Mouse (Mus musculus): ENCODE results near the gene 4933427I04Rik.

4933427I04Rik gene

DNA sequence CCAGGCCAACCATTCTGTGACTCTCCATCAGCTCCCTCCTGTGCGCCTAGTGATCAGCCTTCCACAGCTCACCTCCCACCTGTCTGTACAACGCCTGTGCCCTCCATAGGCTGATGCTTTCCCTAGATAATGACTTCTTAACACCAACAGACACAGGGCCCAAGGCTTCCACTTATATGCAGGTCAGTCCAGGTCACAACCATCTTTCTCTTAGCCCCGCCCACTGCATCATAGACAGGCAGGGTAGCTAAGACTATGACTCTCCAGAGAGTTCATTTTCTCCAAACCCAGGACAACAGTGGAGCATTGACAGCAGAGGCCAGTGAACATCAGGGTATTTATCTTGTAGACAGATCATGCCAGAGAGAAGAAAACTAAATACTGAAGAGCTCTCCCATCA lies at the start of gene 4933427I04Rik:
4933427I04Rik (plus strand) TSS at position 301 of the 400 bp plus-strand sequence.
- no peak for DNase-seq (ENCODE audit: low spot score)

DNA sequence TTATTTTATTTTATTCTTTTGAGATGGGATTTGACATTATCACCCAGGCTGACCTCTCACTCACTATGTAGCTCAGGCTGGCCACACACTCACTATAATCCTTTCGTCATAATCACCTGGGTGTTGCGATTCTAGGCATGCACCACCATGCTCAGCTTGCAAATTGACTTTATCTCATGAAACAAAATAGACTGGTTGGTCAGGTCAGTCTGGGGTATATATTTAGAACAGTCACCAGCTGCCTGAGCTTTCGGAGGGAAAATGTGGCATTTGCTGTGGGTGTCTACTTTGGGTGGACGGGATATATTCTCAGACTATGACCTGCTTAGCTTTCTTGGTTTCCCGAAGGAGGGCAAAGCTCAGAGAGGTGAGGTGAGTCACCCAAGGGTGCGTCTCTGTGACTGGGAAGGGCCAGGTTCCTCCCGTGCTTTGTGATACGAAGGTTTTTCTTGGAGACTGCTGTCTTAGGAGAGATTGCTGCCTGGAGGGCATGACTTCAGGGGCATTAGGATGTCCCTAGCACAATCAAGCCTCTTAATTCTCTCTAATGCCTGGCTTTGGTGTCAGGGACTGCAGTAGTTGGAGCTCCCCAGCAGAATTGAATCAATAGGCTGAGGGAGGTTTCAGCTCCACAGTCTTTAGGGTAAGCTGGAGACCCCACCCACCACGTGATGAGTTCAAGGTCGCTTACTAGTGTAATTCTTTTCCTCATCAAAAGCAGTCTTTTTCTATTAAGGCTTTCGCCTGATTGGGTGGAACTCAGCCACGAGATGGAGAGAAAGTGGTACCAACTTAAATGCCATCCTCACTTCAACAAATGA lies 48.8 kb upstream of the 4933427I04Rik start:
- DNase-seq (ENCODE audit: low spot score): no peak

DNA sequence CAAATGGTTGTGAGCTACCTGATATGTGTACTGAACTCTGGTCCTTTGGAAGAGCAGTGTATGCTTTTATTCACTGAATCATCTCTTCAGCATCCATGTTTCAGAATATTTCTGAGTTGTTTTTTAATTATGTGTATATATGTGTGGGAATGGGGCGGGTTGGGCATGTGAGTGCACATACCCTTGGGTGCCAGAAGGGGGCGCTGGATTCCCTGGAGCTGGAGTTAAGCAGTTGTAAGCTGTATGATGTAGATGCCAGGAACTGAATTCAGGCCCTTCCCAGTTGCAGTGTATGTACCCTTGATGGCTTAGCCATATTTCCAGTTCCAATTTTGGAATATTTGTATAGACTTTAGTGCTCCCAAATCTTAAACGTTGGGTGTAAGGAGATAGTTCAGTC lies 47.0 kb upstream of the 4933427I04Rik start:
- no peak for DNase-seq (ENCODE audit: low spot score)

DNA sequence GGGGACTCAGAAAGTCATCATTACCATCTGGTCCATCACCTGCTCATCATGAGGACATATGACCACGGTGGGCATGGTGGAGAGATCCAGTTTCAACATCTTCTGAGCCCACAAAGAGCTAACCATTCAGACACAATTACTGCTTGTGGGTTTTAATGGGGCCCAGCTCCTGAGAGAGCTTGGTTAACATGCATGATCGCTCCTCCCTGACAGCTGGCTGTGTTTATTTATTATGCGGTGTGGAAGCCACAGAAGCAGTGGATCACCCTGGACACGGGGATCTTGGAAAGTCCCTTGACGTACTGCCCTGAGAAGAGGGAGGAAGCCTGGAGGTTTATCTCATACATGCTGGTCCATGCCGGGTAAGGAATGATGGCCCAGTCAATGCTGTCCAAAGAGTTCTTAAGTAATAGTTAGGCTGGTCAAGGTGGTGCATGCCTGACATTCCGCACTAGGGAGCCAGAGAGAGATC lies 45.4 kb upstream of the 4933427I04Rik start:
- no peak for DNase-seq (ENCODE audit: low spot score)

DNA sequence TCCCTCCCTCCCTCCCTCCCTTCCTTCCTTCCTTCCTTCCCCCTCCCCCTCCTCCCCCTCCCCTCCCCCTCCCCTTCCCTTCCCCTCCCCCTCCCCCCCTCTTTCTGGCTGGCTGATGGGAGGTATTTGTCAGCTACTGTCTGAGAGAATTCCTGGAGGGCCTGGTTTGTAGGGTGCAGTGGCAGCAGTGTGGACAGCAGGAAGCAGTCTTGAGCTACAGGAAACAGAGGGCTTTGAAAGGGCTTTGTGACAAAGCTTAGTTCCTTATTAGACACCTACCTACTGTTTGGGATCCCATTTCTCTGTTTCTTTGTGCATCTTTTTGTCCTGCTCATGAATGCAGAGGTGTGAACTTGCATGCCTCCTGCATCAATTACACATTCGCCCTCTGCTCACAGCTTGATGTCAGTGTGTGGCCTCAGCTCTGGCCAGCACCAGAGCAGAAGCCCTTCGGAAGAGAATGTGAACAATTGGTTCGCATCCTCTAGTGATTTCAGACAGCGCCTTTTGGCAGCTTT lies 40.3 kb upstream of the 4933427I04Rik start:
- no peak for DNase-seq (ENCODE audit: low spot score)

DNA sequence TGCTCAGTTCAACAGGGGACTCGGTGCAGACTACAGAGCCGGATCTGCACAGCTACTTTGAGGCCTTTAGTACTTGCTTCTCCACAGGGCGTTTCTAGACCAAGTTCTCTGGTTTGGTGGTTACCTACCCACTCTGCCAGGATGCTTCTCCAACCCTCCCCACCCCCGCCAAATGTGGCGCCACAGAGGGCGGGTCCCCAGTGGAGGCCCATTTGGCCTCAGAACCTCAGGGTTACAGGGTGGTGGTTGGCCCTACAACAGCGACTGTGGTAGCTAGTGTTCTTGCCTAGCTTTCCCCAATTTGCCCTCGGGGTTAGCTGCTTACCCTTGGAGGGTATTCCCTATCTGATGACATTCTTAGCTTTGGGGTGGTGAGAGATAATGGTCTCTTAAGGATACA lies 17.4 kb upstream of the 4933427I04Rik start:
- no peak for DNase-seq (ENCODE audit: low spot score)

DNA sequence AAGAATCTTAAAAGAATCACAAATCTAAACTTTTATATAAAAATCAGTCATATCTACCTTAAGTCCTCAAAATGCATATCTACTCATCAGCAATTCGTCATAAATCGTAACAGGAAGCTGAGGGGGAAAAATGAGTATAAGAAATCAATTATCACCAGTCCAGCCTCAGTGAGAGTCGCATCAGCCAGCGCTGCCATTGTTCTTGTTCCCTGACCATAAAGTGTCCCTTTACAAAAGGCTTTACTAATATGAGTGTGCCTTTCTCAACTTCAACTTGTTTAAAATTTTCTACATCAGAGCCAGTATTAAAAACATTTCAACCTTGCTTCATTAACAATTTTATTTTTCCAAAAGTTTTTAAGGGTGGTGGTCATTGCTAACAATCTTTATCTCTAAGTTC lies 2.6 kb upstream of the 4933427I04Rik start:
- DNase-seq (ENCODE audit: low spot score): no peak

DNA sequence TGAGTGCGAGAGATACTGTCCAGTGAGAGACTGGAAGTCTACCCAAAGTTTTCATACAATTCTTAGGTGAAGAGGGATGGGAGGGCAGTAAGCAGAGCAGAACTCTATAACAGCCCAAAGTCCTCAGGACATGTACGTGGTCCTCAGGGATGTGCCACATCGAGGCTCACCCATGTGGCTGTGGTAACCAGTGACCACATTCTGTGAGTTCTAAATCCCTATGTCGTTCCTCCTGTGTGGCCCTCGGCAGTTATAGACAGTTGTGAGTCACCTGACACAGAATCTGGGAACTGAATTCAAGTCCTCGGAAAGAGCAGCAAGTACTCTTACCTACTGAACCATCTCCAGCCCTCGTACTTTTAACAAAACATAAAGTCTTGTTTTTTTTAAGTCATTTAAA lies 1.4 kb upstream of the 4933427I04Rik start:
- DNase-seq (ENCODE audit: low spot score): no peak

DNA sequence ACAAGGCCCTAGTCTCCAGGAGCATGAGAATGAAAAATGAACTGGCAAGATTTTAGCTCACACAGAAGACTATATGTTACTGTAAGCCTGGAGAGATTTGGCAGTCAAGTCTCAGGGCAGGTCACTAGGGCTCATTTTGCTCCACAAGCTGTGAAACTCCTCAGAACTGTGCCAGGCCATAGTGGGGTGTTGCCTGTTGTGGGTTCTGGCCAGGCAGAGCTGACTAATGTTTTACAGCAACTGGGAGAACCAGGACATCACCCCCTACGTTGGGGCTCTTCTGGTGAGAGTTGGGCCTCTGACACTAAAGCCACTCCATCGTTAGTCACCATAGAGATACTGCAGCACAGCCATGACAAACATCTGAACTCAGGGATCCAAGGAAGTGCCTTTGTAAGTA lies 324 bp downstream of the 4933427I04Rik start:
- no peak for DNase-seq (ENCODE audit: low spot score)

DNA sequence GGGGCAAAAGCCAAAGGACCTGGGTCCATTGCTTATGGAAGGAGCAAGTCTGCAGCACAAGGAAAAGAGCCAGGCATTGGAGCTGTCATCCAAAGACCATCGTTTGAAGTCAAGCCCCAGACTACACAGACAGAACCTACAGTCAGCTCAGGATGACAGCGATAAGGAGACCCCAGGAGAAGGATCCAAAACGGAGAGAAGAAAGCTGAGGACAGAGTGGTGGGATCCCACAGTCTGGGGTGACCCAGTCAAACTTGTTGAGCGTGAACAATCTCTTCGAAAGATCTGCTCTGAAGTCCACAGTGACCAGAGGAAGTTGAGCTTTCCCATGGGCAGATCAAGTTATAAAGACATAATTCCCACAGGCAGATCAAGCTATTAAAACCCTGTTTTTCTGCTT lies 1.1 kb downstream of the 4933427I04Rik start:
- DNase-seq (ENCODE audit: low spot score): no peak

DNA sequence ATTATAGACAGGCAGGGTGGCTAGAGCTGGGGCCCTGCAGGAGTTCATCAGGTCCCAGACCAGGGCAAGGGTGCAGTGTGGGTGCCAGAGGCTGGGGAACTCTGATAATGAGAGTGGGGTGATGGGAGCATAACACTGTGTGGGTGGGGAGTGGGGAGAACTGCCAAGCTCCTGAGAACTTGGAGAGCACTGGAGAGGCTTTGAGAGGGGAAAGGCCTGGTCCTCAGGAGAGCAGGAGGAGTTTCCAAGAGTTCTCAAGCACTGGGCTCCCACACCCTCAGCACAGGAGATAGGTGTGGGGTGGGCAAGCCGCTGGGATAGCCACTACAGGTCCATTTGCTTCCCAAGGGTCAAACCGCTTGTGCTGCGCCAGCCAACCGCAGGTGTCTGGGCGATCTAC lies 34.2 kb downstream of the 4933427I04Rik start:
- no peak for DNase-seq (ENCODE audit: low spot score)

DNA sequence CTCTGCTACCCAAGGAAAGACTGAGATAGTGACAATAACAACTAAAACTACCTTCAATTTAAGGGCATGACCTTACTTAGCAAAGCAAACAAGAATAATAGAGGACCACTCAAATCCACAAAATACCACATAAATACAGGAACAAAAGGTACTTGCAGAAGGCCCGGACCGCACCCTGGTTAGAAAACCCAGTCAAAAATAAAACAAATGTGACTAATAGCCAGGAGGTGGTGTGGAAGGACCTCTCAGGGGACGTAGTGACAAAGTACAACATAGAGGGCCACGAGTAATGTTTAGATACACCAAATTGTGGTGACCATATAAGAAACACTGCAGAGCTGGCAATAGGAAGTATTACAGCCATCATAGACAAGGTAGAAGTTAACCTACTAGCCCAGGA lies 34.8 kb downstream of the 4933427I04Rik start:
- no peak for DNase-seq (ENCODE audit: low spot score)

DNA sequence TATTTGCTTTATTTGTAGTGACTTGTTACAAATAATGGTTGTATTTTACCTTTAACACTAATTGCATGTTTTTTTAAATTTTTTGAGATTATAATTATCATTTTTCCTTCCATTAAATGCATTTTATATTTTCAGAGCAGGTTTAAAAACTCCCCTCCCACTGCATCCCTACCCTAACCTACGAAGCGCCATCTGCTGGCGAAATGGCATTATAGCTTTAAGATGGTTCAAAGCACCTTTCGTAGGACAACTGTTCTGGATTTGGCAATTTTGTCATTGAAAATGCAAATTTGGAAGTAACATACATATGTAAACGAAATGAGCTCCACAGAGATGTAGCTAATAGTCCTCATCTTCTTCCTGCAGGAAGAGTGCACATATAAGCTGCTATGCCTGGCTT lies 39.2 kb downstream of the 4933427I04Rik start:
- DNase-seq (ENCODE audit: low spot score): no peak

DNA sequence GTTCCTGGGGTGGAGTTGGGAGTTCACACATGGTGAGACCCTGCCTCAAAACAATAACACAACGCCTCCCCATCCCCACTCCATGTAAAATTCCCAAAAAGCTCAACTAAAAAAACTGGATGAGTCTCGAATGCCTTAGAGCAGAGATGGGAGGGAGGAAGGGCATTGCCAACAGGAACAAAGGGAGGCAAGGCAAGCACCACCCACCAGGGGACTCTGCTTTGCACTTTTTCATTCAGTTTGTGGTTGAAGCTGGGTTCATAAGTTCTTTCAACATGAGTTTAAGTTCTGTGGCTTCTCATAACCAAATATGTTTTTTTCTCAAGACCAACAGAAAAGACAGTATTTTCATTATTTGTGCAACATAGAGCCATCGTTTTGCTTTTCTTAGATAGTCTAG lies 44.0 kb downstream of the 4933427I04Rik start:
- no peak for DNase-seq (ENCODE audit: low spot score)

DNA sequence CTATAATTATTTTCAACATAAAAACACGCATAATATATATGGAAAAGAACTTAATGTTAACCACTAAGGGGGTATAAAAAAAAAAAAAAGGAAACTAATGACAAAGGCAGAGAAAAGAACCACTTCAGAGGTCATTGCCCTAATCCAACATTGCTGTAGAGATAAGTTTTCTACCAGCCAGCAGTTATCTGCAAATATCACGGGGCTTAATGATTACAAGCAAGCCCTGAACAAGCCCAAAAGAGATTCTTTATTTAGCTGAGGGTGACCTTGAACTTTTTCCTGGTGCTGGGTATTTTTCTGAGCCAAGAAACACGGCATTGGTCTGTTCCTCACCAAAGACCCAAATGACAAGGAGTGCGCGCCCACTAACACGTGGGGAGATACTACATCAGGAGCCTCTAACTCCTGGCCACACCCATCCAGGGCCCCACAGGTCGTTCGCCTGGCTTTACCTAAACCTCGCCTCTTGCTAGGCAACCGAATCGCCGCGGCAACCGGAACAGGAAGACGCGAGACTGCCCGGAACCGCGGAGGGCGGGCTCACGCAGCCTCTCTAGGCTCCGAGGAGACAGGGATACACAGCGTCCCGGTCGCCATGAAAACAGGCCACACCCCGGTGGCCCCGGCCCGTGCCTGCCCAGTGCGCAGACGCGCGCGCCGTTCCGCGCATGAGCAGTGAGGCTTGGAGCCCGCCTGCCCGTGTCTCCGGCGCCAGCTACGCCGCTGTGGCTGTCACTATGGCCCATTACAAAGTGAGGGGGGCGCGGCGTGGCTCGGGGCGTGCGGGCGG lies 45.0 kb downstream of the 4933427I04Rik start, which contains the start of gene Mycbp:
Mycbp (plus strand) TSS at position 500 of the 793 bp plus-strand sequence.
- DNase-seq (ENCODE audit: low spot score): peak; percentile 96

DNA sequence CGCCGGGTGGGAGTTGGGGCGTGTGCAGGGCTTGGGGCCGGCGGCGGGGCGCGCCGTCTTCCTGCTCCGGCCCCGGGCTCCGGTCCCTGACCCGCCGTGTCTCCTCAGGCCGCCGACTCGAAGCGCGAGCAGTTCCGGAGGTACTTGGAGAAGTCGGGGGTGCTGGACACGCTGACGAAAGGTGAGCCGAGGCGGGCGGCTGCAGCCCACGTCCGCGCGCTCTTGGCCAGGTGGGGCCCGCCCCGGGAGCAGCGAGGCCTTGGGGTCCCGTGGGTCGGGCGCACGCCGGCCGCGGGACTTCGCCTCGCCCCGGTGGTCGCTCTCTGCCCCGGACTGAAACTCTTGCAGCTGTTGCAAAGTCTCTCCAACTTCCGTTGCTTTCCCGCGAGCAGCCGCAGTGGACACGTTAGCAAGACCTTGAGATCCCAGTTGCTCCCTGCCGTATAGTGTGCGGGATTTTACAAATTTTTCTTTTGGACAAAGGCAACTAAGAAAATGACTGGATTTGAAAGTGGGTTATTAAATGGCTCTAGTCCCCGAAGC lies 45.7 kb downstream of the 4933427I04Rik start:
- DNase-seq (ENCODE audit: low spot score): peak; percentile 27

DNA sequence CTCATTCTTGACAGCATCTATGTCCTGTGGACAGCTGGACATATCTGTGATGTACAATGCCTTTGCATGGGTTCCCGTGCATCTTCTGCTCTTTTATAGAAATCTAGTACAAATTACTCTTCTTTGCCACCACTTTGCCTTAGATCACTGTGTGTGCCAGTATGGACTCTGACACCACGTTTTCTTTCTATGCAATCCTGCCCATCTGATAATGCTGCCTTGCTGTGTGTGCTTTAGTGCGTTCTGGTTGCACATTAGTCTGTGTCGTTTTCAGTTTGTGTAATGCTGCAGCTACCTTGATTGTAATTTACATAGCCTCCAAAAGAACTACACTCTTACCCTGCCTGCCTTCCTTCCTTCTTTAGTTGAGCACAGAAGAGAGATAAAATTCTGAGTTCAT lies 52.0 kb downstream of the 4933427I04Rik start:
- no peak for DNase-seq (ENCODE audit: low spot score)

DNA sequence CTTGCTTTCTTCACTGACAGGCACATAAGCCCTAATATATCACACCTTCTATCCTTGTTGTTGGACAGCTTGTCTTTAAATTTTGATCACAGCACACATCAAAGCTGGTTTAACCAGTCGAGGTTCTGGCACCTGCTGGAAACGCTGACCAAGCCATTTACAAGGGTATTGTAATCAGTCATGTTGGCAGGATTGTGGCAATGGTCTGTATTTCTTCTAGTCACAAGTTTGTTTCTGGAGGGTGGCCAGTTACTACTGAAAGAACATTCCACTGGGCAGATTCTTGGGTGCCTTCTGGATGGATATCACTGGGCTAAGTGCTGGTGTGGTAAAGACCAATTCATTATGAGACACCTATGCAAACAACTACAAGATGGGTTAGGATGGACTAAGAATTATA lies 53.0 kb downstream of the 4933427I04Rik start:
- DNase-seq (ENCODE audit: low spot score): no peak
